Mouse (Mus musculus) midbrain, embryonic 13.5 days (tissue): ENCODE measurements at regions not wholly inside any gene's neighbourhood (a gene's known extent, or its start where the extent isn't known, plus 50 kb on each side); places are given as distances from the start of the nearest gene placed in this dataset.

Experiments used
- ATAC-seq: fragments of 200-750 bp; cut with Nextera tagmentation; 2 replicates; pipeline ENCODE4 v1.8.0; 2017; ENCODE audit warnings: mild to moderate bottlenecking, moderate TSS enrichment, moderate library complexity
- H3K27ac ChIP-seq: fragments of 300-500 bp; sonication (generic); 2 replicates; pipeline ENCODE4 v1.5.1; 2015; ENCODE audit warnings: inconsistent platforms, mild to moderate bottlenecking, moderate library complexity
- H3K27me3 ChIP-seq: fragments of 300-500 bp; sonication (generic); 2 replicates; pipeline ENCODE4 v1.6.1; 2015; ENCODE audit warnings: mild to moderate bottlenecking, inconsistent platforms
- H3K36me3 ChIP-seq: fragments of 300-500 bp; sonication (generic); 2 replicates; pipeline ENCODE4 v1.6.1; 2015; ENCODE audit warnings: mild to moderate bottlenecking, inconsistent platforms
- H3K4me1 ChIP-seq: fragments of 300-500 bp; sonication (generic); replicated peaks from 2 replicates; pipeline ENCODE4 v1.6.1; 2015; ENCODE audit warnings: inconsistent platforms
- H3K4me2 ChIP-seq: fragments of 300-500 bp; sonication (generic); replicated peaks from 2 replicates; pipeline ENCODE4 v1.6.1; 2015; ENCODE audit warnings: moderate library complexity, mild to moderate bottlenecking, inconsistent platforms
- H3K4me3 ChIP-seq: fragments of 300-500 bp; sonication (generic); replicated peaks from 2 replicates; pipeline ENCODE4 v1.5.1; 2015; ENCODE audit warnings: mild to moderate bottlenecking, inconsistent platforms
- H3K9ac ChIP-seq: fragments of 300-500 bp; sonication (generic); replicated peaks from 2 replicates; pipeline ENCODE4 v1.6.1; 2015; ENCODE audit warnings: mild to moderate bottlenecking, inconsistent platforms
- H3K9me3 ChIP-seq: fragments of 300-500 bp; sonication (generic); 2 replicates; pipeline ENCODE4 v1.6.1; 2016; ENCODE audit warnings: mild to moderate bottlenecking, inconsistent platforms
- WGBS: fragments of 180-500 bp; shearing (Covaris S2); methylation state at CpG from one replicate; pipeline ENCODE4 v1.1.7; 2015; 5-methylcytosine and 5-hydroxymethylcytosine counted together

DNA sequence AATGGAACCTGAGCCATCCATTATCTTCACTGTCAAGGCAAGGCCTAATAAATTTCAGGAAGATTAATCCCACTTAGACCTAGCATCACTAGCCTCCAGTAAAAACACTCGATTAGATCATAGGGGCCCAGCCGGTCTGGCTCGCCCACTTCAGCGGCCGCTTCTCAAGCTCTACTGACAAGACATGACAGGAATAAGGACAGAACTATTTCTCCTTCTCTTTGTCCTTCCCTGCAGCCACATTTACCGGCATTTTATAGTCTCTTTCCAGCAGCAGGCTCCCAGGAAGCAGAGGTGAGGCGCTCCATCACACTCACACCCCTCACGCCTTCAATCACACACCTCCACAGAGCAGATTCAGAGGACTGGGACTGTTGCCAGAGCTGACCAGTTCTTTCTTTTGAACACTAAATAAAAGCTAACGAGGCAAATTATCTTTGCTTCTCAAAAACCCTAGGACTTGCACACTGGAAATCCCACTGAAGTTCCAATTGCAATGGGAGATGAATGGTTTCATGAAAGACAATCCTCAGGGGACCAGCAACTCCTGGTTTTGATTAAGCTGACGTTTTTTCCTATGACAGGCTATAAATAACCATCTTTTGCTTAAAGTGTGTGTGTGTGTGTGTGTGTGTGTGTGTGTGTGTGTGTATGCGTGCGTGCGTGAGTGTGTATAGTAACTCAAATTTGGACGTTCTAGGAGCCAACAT lies 184.6 kb downstream of the Sox4 start:
- ATAC-seq, result peak; percentile 69
- no peaks in the 10 kb centered on the region; the same call in 1 of the 2 replicates for H3K36me3 ChIP-seq
- WGBS, result 39% methylated on average over 14 of the region's 14 CpGs
- H3K9ac ChIP-seq, result 0 out of 2 replicates have a peak overlapping the region, but pooled peaks have one; percentile 39
- H3K9me3 ChIP-seq, result no peaks in the 10 kb centered on the region
- peak overlapping the region; percentile 85 for H3K27ac ChIP-seq
- H3K4me3 ChIP-seq, result no peak overlapping the region
- H3K27me3 ChIP-seq, result no peaks in the 10 kb centered on the region
- H3K4me2 ChIP-seq, result peak overlapping the region; percentile 20
- peaks cover 42% of the 10 kb centered on the region for H3K4me1 ChIP-seq

GRCm38 (mm10) chr13:28762555-28762954 lies 191.0 kb downstream of the Sox4 start:
- peaks cover 25% of the 10 kb centered on the region for H3K4me1 ChIP-seq
- 99% methylated on average over 2 of the region's 2 CpGs for WGBS
- H3K4me3 ChIP-seq, result no peak overlapping the region
- H3K27me3 ChIP-seq, result no peaks in the 10 kb centered on the region
- H3K4me2 ChIP-seq, result no peak overlapping the region
- ATAC-seq, result no peak
- no peaks in the 10 kb centered on the region; the same call in 1 of the 2 replicates for H3K36me3 ChIP-seq
- H3K27ac ChIP-seq, result no peak overlapping the region
- H3K9me3 ChIP-seq, result no peaks in the 10 kb centered on the region
- no peak overlapping the region for H3K9ac ChIP-seq

GRCm38 (mm10) chr13:28759026-28759425 lies 194.5 kb downstream of the Sox4 start:
- no peaks in the 10 kb centered on the region for H3K36me3 ChIP-seq
- peaks cover 48% of the 10 kb centered on the region for H3K4me1 ChIP-seq
- 64% methylated on average over 2 of the region's 3 CpGs for WGBS
- no peak overlapping the region for H3K9ac ChIP-seq
- H3K27ac ChIP-seq, result no peak overlapping the region
- H3K27me3 ChIP-seq, result no peaks in the 10 kb centered on the region
- ATAC-seq, result no peak
- H3K9me3 ChIP-seq, result no peaks in the 10 kb centered on the region
- no peak overlapping the region for H3K4me2 ChIP-seq
- no peak overlapping the region for H3K4me3 ChIP-seq

- Histone ChIP-seq H3K9ac (peak overlapping the region; percentile 50; the same call in 1 of the 2 replicates), H3K27me3 (no peaks in the 10 kb centered on the region), H3K4me2 (peak overlapping the region; percentile 52), H3K4me3 (peak overlapping the region; percentile 26), H3K4me1 (peaks cover 50% of the 10 kb centered on the region), H3K27ac (peak overlapping the region; percentile 71), H3K9me3 (no peaks in the 10 kb centered on the region), H3K36me3 (no peaks in the 10 kb centered on the region)
- WGBS, result 3% methylated on average over 13 of the region's 13 CpGs
- peak; percentile 75 for ATAC-seq
These were observed 195.5 kb downstream of the Sox4 start for GRCm38 (mm10) chr13:28757846-28758522.

DNA sequence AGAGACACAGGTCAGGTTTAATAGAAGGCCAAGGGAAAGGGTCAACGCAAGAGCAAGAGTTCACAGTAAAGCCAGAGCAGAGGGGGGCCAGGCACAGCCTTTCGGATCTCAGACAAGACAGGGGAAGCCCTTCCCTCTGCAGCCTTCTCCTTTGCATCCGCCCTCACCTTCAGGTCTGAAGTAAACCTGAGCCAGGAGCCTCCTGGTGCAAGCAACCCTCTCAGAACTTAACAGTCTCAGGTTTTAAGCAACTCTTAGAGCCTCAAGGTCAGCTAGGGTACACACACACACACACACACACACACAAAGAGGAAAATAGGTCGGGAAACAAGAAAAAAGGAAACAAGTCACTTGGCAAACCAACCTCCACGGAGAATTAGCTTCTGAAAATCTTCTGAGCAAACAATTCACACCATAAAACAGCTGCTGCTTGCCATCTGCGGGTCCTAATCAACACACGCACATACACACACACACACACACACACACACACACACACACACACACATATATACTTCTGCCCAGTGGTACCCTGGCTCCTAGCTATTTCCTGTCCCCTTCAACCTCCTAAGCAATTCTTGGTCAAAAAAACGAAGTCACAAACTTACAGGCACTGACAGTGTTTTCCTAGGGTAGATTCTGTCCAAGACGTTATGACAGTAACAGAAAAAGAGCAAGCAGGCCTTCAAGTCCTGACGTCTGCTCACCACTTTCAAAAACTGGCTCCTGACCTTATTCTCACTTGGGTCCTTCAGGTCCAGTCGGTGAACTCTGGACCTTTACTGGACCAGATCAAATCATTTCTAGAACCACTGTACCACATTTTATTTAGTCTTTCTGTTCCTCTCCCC lies 196.4 kb downstream of the Sox4 start:
- H3K9ac ChIP-seq, result no peak overlapping the region
- no peaks in the 10 kb centered on the region for H3K27me3 ChIP-seq
- H3K27ac ChIP-seq, result peak overlapping the region; percentile 71; the same call in 1 of the 2 replicates
- peak overlapping the region; percentile 52 for H3K4me2 ChIP-seq
- H3K4me1 ChIP-seq, result peaks cover 50% of the 10 kb centered on the region
- no peak for ATAC-seq
- no peaks in the 10 kb centered on the region for H3K9me3 ChIP-seq
- no peaks in the 10 kb centered on the region for H3K36me3 ChIP-seq
- H3K4me3 ChIP-seq, result no peak overlapping the region
- WGBS, result 24% methylated on average over 11 of the region's 11 CpGs

DNA sequence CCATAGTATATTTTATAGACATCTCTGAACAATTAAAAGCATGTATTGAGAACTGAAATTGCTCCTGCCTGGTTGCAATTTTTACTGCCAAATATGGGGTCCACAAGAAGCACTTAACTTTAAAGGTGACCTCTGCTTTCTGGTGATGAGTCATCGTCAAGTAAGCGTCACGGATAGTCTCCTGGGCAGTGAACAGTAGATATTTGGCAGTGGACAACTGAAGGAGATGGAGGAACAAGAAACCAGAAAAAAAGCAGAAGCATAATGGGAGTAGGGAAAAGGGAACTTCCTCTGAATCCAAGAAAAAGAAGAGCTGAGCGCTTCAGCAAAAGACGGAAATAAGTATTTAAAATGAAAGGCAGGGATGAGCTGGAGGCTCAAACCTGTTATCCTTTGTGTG lies 199.3 kb downstream of the Sox4 start:
- Histone ChIP-seq H3K4me1 (peaks cover 44% of the 10 kb centered on the region), H3K9ac (no peak overlapping the region), H3K27me3 (no peaks in the 10 kb centered on the region), H3K27ac (0 out of 2 replicates have a peak overlapping the region, but pooled peaks have one; percentile 30), H3K4me2 (no peak overlapping the region), H3K4me3 (no peak overlapping the region), H3K36me3 (no peaks in the 10 kb centered on the region), H3K9me3 (no peaks in the 10 kb centered on the region)
- WGBS, result 89% methylated on average over 5 of the region's 5 CpGs
- no peak for ATAC-seq

GRCm38 (mm10) chr13:28750949-28751692 lies 202.4 kb downstream of the Sox4 start:
- peaks cover 15% of the 10 kb centered on the region; the same call in 1 of the 2 replicates for H3K4me1 ChIP-seq
- no peaks in the 10 kb centered on the region for H3K27me3 ChIP-seq
- WGBS, result 93% methylated on average over 11 of the region's 11 CpGs
- H3K4me3 ChIP-seq, result no peak overlapping the region
- H3K9ac ChIP-seq, result no peak overlapping the region
- no peaks in the 10 kb centered on the region for H3K9me3 ChIP-seq
- H3K36me3 ChIP-seq, result no peaks in the 10 kb centered on the region
- no peak for ATAC-seq
- H3K27ac ChIP-seq, result no peak overlapping the region
- no peak overlapping the region for H3K4me2 ChIP-seq

- Histone ChIP-seq H3K36me3 (no peaks in the 10 kb centered on the region), H3K4me1 (peaks cover 16% of the 10 kb centered on the region), H3K27me3 (no peaks in the 10 kb centered on the region), H3K9me3 (no peaks in the 10 kb centered on the region), H3K4me2 (no peak overlapping the region), H3K4me3 (no peak overlapping the region), H3K27ac (0 out of 2 replicates have a peak overlapping the region, but pooled peaks have one; percentile 7), H3K9ac (no peak overlapping the region)
- 57% methylated on average over 7 of the region's 7 CpGs for WGBS
- no peak for ATAC-seq
These were observed 213.3 kb downstream of the Sox4 start for GRCm38 (mm10) chr13:28740158-28740670.

DNA sequence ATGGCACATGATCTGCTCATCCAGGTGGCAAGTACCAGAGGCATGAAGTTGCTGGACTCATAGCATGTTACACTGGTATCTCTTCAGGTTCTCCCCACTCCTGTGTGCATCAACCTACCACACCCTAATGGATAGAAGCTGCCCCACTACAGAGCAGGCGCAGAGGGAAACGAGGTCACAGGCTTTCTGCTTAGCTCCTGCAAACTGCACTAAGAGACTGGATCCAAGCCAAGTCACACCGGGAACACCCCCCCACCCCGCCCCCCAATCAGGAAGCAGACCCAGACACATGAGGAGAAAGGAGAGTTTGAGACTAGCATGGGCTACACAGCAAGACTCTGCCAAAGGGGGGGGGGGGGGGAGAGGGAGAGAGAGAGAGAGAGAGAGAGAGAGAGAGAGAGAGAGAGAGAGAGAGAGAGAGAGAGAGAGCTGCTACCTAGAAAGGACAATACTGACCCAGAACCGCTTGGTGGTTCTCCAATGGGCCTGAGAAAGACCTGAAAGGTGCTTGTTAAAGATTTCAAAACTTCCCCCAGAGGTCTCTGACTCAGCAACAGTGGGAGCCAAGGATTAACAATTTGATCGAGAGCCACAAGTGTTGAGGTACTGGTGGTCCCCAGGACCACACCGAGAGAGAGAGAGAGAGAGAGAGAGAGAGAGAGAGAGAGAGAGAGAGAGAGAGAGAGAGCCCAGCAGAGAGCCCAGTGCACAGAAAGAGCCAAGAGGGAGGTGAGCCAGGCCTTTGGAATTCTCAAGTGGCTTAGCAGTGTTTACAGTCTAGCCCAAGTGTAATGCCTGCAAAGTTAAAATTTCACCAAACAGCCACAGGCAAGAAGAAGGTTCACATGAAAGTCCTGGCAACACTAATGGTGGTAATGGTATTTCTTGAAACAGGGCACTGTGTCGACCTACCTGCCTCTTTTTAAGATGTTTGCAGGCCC lies 215.1 kb downstream of the Sox4 start:
- no peaks in the 10 kb centered on the region for H3K27me3 ChIP-seq
- no peak overlapping the region for H3K27ac ChIP-seq
- WGBS, result 55% methylated on average over 8 of the region's 8 CpGs
- no peak for ATAC-seq
- no peak overlapping the region for H3K4me2 ChIP-seq
- peaks cover 16% of the 10 kb centered on the region for H3K4me1 ChIP-seq
- no peak overlapping the region for H3K9ac ChIP-seq
- no peaks in the 10 kb centered on the region for H3K36me3 ChIP-seq
- H3K4me3 ChIP-seq, result no peak overlapping the region
- H3K9me3 ChIP-seq, result no peaks in the 10 kb centered on the region

DNA sequence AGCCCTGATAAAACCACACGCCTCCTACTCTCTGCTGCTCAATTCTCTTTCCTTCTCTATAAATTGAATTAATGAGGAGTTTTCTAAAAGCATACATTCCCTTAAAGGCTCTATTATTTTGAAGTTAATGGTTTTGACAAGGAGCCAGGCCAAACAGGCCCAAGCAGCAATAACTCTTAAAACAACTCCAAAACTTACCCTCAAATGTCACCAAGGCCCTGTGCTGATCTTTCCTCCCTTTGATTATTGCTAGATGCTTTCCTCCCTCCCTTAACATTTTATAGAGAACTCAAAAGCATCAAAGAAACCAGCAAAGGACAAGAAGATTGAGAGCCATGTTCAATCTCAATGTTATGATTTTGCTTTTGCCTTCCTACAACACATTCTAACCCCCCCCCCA lies 221.0 kb downstream of the Sox4 start:
- WGBS, result 79% methylated on average over 1 of the region's 1 CpGs
- Histone ChIP-seq H3K36me3 (no peaks in the 10 kb centered on the region), H3K4me1 (peaks cover 3% of the 10 kb centered on the region; the same call in 1 of the 2 replicates), H3K9me3 (no peaks in the 10 kb centered on the region), H3K4me2 (no peak overlapping the region), H3K4me3 (no peak overlapping the region), H3K27ac (no peak overlapping the region), H3K27me3 (no peaks in the 10 kb centered on the region), H3K9ac (no peak overlapping the region)
- no peak for ATAC-seq
